Mouse (Mus musculus) urinary bladder, postnatal 25 days (tissue): Measurements from ENCODE around the gene A930009A15Rik.

Experiments used
- DNase-seq: peaks from one replicate; pipeline ENCODE4 v3.0.0; 2022; ENCODE audit warnings: low spot score

The A930009A15Rik gene

DNA sequence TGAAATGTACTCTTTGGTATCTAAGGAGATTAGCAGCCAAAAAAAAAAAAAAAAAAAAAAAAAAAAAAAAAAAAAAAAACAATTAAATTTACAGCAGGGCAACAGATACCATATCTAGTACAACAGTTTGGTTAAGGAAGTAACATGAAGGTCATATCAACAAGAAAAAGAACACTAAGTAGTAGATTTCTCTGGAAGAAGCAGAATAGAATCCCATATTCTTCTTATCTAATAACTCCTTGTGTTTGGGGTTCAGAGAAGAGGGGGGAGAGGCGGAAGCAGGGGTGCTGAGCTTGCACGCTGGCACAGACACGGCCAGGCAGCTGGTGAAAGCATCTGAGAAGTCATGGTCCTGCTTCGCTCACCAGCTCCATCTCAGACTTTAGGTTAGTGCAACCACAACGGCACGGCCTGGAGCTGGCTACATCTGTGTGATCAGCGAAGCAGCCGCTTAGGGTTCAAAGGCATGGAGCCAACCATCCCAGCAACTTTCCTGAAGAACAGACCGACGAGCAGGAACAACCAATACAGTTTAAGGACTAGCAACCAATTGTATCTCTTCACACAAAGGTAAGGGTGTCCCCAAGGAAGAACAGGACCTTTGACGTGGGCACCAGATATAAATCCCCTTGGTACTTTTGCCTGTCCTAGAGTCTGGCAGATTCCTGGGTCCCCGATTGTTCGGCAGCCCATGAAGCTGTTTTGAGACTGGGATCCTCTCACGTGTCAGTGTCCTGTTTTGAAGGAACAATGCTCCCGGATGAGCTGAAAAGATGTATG lies at the start of gene A930009A15Rik:
Gene A930009A15Rik (plus strand): TSS at position 275 of the 780 bp plus-strand sequence.
- DNase-seq: no peak

DNA sequence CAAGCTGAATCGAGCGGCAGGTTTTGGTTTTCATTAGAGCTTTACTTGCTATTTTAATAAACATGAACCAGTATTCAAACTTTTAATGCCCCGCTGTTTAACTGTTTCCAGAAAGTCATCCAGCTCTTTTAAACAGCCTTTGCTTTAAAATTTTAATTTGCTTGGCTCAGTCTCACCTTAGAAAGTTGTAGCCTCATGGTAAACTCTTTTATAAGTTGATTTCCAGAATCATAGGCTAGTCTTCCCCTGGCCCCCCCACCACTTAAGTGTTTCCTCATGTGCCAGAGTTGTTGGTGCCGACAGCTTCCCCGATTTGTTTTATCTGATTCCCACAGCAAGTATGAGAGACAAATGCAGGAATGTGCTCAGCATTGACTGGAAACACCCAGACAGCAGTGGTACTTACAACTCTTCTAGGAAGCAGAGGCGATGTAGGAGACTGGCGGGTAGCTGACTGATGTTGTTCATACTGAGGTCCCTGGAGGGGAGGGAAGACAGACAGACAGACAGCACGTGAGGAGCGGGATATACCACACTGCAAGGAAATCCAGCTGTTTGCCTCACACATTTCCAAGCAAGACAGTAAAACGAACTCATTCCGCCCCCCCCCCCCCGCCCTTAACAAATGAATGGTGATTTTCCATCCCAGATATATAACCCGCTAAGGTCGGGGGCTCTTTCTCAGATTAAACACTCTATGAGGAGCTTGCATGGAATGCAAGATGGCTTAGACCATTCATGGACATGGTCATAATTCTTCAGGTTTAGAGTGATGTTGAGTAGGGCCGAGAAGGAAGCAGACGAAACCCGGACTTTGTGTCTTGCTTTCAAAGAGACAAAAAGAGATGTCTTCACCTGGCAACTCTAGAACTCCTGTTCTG lies 49.3 kb upstream of the A930009A15Rik start:
- no peak for DNase-seq

DNA sequence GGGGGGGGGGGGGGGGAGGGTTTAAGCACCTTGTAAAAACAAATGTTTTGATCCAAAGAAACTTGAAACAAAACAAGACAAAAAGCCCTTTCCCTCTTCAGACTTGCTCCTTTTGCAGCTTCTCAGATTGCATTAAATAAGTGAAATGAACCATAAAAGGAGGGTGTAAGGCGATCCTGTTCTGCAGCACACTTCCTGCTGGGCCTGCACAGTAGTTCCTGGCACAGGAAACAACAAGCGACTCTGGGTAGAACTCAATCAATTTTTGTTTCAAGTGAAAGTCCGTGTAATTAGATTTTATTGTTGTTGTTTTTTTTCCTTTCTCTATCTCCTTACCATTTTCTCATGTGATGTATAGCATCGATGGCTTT lies 48.7 kb upstream of the A930009A15Rik start:
- no peak for DNase-seq

DNA sequence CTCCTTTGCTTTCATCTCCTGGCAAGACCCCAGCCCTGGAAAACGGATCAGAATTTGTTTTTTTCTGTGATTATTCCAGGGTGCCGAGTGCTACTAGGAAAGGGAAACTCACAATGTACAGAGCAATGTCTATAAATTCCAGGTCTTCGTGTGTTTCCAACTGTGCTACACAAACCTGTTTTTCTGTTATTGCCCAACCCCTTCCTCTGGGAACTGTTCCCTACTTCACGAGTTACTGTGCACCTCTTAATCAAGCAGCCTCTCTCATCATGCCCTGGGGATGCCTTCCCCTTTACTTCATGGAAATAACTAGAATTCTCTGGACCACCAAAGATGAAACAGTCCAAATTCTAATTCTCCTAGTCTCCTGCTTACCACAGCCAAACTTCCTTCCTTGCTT lies 40.9 kb upstream of the A930009A15Rik start:
- DNase-seq: no peak

DNA sequence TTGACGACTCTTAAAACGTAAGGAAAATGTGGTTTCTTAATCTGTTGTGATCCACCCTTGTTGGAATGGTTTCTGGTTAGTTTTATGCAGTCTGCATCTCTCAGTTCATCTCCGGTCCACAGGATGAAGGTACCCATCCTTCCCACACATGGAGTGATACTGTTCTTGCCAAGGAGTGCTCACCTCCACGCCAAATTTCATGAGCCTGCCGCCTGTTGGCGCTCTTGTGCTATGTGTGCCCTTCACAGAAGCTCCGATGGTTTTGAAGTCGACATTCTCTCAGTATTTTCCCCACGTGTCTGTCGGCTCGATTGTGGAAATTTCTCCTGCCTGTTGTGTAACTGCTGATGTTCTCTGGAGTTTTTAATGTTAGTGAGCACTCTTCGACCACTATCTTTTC lies 40.0 kb upstream of the A930009A15Rik start:
- no peak for DNase-seq

DNA sequence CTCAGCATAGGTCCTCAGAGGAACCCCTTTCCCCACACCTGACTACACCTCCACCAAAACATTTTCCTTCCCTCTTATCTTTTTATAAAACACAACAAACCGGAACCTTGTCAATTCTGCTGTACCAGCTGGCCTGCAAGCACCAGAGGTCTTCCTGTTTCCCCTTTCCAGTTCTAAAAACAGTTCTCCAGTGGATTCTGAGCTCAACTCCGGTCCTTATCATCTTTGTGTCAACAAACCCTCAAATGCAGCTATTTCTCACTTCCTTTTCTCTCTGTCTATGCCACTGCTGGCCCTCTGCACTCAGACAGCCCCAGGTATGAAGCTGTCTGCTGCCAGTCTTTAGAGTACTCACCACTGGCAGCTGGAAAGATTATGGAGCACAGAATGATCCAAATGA lies 39.0 kb upstream of the A930009A15Rik start:
- DNase-seq: no peak

DNA sequence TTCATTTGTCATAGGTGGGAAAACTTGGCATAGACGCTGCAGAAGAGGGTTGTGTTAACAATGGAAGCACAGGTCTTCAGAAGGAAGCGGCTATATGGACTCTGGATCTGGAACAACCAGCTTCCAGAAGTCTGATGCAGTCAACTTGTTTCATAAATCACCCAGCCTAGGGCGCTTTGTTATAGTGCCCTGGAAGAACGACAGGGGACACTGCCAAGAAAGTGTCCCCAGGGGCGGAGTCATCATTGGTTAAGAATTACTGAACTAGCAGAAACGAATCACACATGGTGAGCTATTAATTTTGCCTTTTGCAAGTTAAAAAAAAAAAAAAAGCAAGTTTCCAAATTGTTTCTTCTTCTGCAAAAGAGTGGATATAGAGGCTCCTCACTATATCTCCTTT lies 26.9 kb upstream of the A930009A15Rik start:
- no peak for DNase-seq

DNA sequence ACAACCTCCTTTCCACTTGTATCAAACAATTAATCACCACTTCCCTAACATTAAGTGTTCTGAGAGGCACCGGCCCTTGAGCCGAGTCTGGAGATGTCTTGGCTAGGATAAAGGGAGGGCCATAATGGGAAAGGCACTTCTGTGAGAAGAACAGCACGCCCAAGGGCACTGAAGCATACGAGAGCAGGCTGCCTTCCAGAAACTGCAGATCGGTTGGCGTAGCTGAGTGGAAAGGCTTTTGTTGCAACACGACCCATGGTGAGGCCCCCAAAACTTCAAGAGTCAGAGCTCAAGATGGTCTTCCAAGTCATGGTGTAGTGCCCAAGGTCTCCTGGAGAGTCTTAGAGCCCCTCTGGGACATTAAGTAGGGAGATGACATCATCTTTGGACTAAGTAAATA lies 19.5 kb upstream of the A930009A15Rik start:
- no peak for DNase-seq

DNA sequence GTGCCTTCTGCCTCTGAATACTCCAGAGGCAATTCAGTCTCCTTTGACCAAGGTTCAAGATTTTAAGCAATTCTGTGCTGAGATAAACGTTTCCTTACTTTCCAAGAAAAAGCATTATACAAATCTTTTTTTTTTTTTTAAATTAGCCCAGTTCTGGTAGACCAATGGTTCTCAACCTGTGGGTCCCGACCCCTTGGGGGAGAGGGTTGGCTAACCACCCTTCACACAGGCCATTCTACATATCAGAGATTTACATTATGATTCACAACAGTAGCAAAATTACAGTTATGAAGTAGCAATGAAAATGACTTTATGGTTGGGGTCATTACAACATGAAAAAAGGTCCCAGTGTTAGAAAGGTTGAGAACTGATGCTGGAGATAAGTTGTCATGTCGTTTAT lies 18.7 kb upstream of the A930009A15Rik start:
- DNase-seq: no peak

DNA sequence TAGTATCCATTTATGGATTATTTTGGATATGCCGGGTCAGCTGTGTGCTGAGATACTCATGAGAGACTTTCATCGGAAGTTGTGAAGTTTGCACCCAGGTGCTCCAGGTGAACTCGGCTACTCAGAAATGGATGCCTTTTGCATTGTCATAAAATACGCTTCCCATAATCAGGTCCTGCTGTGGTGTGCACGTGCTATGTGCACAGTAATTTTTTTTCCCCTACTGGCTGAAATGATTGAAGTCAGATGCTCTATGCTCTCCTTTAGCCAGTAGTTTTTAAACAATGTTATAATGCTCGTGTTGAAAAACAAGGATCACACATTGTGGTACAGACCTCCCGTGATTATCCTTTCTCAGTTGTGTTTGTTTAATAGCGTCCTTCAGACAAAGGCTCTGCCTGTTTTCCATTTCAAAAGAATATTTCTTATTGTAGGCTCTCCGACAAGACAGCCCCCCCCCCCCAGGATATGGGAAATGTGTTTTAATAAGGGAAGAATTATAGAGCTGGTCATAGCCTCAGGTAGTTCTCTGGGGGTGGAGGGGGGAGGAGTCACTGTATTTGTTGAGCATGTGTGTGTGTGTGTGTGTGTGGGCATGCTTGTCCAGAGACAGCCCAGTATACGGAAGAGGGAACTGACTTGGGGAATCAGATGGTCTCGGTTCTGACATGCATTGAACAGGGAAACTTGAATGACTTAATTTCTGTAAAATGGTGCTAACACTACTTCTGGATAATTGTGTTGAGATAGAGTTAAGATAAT lies 16.3 kb upstream of the A930009A15Rik start:
- no peak for DNase-seq

DNA sequence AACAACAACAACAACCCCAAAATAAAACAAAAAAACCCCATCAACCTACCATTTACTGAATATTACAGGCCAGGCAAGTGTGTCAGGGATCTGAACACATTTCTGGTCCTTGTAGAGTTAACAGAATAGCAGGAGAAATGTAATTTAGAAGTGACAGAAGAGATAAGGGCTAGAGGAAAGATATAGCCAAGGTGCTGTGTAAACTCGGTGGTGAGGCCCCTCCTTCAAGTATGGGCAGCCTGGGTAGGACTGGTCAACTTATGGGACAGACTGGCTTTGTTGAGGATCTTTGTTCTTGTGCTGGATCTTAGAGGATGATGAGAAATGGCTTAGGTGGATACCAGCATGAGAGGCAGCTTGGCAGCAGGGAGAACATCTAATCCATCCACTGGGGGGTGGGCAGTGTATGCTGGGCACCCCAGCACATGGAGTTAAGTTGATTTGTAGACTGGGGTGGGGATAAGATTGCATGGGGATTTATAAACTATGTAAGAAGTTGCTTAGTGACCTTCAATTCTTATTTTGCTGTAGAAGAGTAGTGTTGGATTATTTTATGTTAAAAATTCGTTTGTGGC lies 14.5 kb upstream of the A930009A15Rik start:
- no peak for DNase-seq

DNA sequence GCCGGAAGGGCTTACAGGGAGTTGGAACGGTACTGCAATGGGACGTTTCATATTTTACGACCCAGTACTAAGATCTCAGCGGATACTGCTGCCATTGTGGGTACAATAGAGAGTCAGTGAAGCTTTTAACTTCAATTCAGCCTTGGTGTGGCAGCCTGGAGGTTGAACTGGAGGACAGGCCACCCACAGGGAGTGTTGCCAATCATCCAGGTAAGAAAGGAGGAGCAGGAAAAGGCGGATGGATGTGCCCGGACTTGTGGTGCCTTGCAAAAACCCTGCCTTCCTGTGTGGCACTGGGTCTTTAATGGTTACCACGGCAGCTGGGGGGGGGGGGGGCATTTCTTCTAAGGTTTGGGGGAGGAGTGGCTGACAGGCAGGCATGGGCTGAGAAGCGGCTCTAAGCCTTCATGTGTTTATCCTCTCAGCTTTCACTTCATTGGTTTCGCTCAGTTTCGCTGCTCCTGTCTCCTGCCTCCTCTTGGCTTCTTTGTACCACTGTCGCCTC lies 13.0 kb upstream of the A930009A15Rik start:
- no peak for DNase-seq

DNA sequence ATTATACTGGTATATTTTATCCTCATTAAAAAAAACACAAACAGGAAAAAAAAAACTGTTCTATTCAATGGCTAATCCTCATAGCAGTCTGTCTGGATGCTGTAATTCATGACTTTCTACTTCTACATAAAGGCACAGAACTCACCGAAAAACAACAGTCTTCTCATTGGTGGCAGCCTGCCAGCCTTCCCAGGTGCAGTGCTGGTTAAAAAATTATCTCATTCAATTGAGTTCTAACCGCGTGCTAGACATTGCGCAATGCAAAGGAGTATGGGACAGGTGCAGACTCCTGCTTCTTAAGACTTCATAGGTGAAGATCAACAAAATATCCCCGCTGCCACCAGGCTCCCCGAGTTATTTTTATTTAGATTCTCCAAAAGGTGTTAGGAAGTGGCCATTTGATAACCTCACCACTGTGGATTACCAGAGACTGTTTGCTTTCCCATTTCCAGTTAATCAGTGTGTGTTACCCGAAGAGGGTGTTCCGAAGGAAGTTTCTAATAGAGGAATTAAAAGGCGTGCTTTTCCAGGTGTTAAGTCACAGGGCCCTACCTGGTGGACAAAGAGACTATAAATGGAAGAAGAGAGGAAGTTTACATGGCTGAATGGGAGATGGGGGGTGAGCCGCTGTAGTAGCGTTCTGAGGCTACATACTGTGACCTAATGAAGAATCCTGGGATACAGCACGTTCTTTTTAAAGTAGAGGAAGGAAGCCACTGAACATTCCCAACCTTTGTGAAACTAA lies 8.5 kb upstream of the A930009A15Rik start:
- DNase-seq: no peak

DNA sequence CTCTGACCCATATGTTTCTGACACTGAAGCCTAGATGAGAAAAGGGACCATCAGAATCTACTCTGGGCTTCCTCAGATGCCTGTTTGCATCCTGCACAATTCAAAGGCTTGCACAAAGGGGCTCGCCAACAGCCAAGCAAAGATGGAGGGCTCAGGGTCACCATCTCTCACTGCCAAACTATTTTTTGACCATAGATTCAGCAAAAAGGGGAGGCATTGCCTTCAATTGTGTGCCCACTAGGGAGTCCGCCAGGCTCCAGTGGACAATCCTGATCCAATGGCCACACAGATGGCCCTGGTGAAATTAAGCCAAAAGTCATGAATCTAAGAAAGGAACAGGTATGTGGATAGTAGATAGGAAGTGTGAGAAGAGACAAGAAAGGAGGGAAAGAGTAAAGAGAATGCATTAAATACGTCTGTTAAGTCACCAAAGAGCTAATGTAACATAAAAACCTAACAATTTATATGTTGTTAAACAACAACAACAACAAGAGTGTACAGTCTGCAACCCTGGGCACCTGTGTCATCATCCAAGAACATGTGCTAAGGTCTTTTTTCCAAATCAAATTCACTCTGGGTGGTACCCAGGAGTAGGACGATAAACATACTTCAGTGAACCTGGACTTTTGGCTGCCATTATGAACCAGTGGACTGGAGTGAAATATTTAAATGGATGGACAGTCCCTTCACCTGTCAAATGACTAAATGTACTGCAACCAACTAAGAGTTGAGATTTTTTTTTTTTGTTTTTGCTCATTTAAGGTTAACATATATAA lies 6.7 kb upstream of the A930009A15Rik start:
- DNase-seq: no peak

DNA sequence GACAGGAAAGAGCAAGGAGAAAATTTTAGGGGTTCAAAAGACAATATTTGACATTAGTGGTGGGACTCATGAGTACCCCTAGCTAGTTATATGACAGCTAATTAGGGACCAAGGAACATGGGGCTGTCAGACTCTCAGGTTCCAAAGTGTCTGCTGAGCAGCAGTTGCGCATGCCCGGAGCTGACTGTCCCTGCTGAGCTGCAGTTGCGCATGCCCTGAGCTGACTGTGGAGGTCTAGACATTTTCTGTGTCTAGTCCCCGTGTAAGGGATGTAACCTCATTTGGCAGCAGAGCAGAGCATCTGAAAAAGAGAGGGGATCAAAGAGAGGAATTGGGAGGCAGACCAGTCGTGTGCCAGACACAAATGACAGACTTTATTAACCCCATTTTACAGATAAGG lies 5.8 kb upstream of the A930009A15Rik start:
- DNase-seq: no peak

DNA sequence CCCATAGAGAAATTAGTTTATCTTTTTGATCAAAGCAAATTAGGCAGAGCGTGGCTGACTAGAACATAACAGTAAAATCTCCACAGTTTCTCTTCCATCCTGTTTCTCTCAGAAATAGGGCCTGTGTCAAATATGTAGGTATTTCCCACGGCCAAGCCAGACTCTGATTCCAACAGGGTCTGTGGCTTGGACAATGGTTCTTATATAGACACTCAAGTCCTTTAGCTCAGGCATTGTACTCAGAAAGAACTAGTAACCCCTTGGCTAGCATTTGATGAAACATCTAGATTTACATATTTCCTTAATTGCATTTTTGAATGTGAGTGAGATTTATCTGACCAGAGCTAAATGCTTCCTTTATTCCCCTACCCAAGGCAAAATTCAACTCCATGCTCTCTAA lies 791 bp downstream of the A930009A15Rik start:
- DNase-seq: no peak

DNA sequence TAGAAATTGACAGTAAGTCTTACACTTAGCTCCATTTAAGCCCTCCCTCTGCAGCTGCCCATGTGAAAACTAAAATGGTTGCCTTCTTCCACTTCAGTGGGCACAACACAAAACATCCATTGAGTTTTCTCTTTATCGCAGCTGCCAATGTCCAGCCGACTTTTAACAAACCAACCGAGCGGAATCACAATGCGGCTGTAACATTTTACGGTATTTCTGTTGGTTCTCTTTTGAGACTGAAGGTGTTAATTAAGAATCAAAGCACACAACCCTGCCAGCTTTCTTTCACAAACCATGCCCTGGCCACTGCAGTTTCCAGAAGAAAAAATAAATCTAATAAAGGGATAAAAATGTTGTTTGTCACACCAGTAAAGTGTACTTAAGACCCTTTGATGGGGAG lies 1.5 kb downstream of the A930009A15Rik start:
- DNase-seq: no peak

DNA sequence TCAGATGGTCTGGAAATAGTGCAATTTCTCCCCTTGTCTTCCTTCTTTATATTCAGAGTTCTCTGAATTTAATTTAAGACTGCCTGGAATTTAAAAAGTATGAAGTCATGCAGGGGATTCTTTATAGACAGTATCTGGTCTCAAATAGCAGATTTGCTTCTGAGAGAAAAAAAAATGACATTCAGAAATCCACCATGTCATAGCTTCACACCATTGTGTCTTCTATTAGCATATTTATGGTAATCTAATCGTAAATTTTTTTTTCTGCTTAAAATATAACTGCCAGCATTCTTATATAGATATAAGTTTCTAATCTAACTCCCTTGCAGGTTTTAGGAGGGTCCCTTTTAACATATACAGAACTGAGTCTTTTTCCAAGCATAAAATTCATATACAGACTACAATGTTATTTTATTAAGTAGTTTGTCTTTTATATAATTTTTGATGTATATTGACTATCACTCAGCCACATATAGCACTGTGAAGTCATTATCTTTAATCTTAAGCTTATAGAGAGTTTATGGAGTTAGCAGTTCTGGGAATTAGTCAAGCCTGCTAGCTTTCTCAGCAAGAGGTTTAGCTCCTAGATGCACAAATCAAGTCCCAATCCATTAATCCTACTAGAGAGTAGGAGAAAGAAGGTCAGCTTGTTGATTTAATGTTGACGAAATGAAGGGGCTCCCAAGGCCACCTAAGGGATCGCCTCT lies 2.1 kb downstream of the A930009A15Rik start:
- no peak for DNase-seq

DNA sequence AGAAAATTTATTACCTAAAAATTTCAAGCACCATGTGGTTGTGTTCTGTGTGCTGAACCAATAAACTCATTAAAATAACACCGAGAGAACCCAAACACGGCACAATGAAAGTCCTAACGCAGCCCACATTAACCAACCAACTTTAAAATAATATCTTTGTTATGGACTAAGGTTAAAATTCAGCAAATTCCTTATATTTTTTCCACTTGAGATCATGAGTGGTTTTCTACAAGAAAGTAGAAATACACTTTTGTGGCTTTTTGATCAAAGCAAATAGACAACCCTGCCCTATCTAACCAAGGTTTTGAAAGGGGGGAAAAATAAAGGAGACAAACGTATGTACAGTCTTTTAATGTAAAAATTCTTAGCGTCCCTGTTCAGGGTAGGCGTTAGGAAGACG lies 9.3 kb downstream of the A930009A15Rik start:
- no peak for DNase-seq

DNA sequence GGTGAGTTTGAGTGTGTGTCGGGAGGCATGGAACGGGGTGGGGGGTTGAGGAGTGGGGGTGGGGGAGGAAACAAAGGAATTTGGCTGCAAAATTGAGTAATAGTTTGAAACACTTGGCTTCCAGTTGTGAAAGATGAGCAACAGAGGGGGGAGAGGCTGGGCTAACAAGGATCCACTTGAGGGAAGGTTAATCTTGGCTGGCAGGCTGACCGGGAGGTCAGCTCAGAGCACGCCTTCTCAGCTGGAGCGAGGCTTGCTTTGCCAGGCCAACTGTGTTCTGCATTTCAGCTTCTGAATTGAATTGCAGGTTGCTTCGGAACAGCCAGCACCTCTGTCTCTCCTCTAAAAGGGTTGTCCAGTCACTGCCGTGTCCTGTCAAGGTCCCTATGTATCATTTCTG lies 9.7 kb downstream of the A930009A15Rik start:
- DNase-seq: no peak
